Mouse (Mus musculus): Measurements from ENCODE around the gene Amhr2.

Amhr2 gene

DNA sequence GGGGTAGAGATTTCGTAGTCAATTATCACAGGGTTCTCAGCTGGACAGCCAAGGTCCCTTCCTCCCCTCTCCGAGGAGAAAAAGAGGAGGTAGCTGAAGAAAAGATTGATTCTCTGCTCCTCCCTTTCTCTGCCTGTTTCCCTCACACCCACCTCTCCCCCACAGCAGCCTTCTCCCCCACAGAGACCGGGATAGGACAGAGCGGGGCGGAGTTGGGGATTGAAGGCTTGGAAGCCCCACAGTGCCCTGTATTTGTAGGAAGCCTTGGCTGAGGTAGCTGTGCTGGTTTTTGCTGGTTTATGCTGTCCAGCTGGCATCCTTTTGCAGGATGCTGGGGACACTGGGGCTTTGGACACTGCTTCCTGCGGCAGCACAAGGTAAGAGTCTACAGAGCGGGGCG is at the start of gene Amhr2:
Gene Amhr2, plus strand, starts transcription at position 222 of the 400 bp plus-strand sequence.
- DNase-seq (ENCODE audit: low spot score): no peak

DNA sequence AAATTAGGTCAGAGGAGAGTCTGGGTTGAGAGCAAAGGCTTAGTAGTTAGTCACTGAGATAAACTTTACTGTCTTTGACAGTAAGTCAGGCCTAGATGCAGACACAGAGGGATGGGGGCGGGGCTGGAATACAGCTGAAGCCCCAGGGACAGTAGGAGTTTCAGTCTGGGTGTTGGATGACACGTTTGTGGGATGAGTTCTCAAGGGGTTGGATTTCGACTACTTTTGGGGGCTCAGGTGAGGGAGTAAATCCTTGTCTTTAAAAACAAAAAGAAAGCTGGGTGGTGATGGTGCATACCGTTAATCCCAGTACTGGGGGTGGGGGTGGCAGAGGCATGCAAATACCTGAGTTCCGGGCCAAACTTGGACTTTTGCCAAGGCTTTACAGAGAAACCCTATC is 46.5 kb upstream of the Amhr2 start:
- no peak for DNase-seq (ENCODE audit: low spot score)

DNA sequence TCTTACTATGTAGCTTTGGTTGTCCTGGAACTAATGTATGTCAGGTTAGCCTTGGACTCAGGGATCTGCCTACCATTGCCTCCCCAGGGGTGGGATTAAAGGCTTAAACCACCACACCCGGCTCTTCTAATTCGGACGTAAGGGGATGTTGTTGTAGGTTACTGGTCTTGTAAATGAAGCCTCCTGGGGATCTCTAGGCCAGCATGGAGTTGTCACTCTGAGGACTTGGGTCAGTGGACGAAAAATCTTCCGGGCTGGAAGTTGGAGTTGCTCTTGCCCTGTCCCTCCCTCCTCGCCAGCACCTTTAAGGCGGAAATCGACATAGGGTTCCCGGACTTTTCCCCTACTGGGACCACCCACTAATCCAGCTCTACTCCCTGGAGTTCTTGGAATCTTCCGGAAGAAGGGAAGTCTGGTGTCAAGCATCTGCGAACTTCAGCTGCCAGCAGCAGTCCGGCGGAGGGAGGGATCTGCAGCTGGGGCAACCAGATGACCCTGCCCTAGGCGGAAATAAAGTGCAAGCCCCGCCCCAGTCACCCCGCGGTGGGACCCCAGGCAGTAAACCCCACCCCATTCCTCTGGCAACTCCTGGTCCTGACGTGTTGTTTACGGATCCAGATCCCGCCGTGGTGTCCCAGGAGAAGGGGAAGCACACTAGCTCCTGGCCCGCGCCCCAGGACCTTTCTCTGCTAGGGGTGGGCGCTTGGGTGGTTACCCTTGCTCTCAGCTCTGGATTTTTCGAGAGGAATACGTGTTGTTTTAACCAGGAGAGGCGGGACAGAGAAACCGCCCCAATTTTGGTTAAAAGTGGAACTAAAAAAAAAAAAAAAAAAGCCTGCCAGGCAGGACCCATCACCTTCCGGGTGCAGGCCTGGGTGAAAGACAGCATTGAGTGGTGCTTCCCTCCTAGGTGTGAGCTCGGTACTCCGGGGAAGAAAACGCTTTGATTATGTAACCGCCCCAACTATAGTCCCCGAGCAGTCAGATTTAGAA is 45.6 kb upstream of the Amhr2 start:
- peak; percentile 74 for DNase-seq (ENCODE audit: low spot score)

DNA sequence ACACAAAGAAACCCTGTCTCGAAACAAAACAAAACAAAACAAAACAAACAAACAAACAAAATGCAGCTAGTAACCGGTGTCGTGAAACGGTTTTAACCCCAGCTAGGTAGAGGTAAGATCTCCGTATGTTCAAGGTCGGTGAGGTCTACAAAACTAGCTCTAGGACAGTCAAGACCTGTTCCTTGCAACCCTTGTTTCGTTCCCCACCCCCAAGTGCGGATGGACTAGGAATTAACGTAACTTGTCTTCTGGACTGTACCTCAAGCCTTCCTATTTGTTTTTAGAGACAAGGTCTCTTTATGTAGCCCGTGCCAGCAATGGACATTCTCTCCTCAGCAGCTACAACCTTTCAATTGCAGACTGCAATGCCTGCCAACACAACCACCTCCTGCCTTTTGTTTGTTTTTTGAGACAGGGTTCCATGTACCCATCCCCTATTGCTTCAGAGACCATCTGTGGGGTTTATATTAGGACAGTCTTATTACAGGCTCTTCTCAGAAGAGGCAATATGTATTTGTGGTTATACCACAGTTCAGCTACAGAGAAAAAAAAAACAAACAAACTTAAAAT is 44.6 kb upstream of the Amhr2 start:
- DNase-seq (ENCODE audit: low spot score): no peak

DNA sequence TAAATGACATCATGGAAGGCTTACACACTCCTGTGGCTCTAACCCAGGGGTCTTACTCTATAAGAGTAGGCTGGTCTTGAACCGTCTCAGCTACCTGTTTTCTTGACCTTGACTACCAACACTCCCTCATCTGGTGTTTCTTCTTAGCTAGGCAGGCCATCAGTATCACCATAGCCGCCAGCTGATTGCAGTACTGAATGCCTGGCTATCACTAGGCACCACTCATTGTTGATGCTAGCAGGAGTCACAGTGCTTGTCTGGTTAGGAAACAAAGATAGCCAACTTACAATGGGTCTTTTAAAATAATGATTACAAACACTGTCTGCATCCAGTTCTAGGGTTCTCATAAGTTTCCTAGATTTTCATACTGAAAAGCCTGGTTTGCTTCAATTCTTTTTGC is 43.9 kb upstream of the Amhr2 start:
- DNase-seq (ENCODE audit: low spot score): no peak

DNA sequence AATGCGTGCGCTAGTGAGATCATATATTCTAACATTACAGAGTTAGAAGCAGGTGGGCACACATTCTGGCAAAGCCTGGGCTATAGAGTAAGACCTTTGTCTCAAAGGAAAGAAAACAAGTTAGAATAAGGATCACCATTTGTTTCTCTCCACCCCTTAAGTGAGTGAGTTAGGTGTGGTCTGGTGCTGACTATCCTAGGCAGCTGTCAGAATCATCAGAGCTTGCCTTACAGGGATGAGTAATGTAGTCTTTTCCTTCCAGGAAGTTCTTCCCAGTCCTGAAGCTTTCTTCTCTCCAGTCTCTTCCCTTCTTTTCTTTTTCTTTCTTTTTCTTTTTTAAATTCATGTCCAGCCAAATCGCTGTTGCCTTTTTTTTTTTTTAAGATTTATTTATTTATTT is 43.0 kb upstream of the Amhr2 start:
- no peak for DNase-seq (ENCODE audit: low spot score)

DNA sequence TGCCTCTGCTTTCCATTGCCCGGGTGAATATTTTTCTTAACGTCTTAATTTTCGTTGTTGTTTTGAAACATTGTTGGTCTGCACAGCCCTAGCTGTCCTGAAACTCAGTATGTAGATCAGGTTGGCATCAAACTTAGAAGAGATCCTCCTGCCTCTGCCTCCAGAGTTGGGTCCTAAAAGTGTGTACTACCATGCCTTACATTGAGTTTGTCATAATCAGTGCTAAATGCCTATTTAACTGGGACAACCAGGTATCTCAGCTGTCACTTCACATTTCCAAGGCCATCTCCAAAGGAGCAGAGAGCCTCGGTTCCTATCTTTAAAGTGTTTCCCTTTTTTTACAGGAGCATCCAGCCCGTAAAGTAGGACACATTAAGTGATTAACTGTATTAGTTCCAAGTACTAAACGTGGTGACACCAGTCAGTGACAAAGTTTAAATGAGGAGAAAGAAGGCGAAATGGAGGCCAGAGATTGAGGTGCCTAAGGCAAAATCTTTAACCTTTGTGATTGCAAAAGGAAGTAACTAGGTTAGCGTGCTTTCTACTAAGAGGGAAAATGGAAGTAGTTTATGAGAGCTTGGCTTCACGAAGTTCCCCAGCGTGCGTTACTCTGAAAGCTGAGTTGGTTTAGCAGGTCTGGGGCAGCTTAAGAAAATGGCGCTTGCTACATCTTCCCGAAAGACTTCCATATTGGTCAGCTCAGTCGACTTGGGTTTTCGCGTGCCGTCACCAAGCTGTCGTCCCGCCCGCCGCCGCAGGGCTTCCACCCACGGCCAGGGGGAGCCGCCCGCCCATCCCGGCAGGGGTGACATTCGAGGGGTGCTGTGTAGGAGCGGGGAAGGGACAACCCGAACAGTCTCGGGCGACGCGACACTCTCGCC is 40.3 kb upstream of the Amhr2 start:
- DNase-seq (ENCODE audit: low spot score): no peak

DNA sequence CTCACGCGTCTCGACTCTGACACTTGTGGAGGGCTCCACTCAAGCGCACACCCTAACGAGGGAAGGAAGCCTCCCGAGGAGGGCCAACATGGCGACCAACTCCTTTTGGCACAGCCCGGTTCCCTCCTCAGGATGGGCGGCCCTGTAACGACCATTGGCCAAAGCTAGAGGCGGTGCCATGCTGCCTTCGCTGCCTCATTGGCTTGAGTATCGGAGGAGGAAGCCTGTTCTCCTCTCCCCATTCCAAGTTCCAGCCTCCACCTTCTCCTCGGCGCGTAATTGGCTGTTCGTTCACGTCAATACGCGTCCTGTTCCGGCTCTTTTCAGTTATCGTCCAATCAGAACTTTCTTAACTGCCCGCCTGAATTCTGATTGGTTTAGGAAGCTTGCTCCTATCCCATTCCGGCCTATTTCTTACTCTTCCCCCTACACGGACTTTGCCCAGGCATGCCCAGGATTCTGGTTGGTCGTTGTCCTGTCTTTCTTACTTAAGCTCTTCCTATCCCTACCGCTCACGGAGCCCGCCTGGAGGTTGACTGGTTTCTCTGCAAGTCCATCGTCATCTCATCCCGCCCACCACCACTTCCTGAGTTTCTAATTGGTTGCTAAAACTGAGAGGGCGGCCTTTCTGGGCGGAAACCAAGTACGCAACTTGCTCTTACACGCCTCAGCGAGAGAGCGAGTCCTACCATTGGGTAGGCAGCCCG is 39.5 kb upstream of the Amhr2 start, which contains the start of gene Sp1:
Gene Sp1, plus strand, starts transcription at position 655 of the 707 bp plus-strand sequence.
- peak; percentile 99 for DNase-seq (ENCODE audit: low spot score)

DNA sequence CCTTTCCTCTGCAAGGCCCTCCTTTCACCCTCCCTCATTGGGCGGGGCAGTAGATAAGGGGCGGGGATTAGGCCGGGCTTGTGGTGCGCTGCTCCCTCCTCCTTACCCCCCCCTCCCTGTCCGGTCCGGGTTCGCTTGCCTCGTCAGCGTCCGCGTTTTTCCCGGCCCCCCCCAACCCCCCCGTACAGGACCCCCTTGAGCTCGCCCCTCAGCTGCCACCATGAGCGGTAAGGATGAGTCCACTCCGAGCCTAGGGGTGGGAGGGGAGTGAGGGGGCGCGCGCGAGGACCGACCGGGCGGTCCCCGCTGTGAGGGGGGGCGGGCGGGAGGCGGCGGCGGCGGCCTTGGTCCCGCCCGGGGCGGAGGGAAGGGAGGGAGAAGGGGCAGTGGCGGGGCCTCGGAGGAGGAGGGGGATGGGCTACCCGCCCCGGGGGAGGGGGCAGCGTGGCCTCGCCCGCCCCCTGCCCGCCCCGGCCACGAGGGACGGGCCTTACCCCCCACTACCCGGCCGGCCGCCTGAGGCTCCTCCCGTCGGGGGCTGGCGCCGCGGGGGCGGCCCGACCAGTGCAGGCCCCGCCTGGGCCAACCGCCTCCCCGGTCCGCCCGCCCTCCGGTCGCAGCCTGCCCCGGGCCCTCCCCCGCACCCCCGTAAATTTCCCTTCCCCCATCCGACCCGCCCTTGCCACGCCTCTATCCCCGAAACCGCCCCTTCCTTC is 38.8 kb upstream of the Amhr2 start:
- peak; percentile 62 for DNase-seq (ENCODE audit: low spot score)

DNA sequence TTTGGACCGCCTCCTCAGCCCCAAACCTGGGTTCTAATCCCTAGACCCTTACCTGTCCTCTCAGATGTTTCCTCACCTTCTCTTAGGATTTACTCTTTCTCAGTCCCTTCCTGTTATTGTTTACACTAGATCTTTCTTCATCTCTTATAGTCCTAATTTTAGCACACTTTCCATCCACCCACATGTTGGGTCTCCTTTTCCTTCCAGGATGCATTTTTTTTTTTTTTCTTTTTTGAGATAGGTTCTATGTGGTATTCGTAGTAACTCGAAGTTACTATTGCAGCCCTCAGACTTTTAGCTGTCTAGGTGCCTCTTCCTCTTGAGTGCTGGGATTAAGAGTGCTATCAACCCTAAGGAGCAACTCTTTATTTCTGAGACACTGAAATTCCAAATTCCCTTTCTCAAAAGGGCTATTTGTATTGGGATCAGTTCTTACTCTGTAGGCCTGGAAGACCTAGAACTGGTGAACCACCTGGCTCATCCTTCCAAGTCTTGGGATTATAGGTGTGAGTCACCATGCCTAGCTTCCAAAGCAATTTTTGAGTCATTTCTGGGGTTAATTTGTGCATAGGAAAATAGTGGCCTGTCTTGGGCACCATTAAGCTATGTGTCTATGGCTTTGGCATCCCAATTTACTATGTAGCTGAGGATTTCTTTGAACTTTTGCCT is 38.1 kb upstream of the Amhr2 start:
- no peak for DNase-seq (ENCODE audit: low spot score)

DNA sequence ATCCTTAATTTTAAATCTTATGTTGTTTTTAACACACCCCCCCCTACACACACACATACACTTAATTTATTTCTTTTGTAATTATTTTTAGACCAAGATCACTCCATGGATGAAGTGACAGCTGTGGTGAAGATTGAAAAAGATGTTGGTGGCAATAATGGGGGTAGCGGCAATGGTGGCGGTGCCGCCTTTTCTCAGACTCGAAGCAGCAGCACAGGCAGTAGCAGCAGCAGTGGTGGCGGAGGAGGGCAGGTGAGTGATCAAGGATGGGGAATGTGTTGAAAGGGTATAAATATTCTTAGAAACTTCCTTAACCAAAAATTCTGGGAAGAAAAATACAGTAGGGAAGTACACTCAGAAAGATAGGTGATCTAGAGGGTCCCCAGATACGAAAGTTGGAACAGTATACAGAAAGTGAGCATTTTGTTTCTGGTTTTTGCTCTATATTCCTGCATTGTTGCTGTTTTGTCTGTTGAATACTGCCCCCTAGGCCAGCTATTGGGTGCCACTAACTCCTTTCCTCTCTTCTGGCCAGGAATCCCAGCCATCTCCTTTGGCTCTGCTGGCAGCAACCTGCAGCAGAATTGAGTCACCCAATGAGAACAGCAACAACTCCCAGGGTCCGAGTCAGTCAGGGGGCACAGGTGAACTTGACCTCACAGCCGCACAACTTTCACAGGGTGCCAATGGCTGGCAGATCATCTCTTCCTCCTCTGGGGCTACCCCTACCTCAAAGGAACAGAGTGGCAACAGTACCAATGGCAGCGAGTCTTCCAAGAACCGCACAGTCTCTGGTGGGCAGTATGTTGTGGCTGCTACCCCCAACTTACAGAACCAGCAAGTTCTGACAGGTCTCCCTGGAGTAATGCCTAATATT is 37.2 kb upstream of the Amhr2 start:
- no peak for DNase-seq (ENCODE audit: low spot score)

DNA sequence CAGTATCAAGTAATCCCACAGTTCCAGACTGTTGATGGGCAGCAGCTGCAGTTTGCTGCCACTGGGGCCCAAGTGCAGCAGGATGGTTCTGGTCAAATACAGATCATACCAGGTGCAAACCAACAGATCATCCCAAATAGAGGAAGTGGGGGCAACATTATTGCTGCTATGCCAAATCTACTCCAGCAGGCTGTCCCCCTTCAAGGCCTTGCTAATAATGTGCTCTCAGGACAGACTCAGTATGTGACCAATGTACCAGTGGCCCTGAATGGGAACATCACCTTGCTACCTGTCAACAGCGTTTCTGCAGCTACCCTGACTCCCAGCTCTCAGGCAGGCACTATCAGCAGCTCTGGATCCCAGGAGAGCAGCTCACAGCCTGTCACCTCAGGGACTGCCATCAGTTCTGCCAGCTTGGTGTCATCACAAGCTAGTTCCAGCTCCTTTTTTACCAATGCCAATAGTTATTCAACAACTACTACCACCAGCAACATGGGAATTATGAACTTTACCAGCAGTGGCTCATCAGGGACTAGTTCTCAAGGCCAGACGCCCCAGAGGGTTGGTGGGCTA is 36.5 kb upstream of the Amhr2 start:
- DNase-seq (ENCODE audit: low spot score): no peak

DNA sequence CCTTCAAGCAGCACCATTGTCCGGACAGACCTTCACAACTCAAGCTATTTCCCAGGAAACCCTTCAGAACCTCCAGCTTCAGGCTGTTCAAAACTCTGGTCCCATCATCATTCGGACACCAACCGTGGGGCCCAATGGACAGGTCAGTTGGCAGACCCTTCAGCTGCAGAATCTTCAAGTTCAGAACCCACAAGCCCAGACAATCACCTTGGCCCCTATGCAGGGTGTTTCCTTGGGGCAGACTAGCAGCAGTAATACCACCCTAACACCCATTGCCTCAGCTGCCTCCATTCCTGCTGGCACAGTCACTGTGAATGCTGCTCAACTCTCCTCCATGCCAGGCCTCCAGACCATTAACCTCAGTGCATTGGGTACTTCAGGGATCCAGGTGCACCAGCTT is 35.9 kb upstream of the Amhr2 start:
- no peak for DNase-seq (ENCODE audit: low spot score)

DNA sequence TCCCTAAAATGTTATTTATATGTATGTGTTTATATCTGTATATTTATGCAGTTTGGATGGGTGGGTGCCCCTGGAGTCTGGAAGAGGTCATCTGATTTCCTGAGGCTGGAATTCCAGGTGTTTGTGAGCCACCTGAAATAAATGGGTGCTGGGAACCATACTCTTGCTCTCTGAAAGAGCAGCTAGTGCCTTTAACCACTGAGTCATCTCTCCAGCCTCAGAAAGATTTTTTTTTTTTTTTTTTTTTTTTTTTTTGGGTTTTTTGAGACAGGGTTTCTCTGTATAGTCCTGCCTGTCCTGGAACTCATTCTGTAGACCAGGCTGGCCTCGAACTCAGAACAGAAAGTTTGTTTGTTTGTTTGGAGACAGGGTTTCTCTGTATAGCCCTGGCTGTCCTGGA is 34.1 kb upstream of the Amhr2 start:
- DNase-seq (ENCODE audit: low spot score): no peak

DNA sequence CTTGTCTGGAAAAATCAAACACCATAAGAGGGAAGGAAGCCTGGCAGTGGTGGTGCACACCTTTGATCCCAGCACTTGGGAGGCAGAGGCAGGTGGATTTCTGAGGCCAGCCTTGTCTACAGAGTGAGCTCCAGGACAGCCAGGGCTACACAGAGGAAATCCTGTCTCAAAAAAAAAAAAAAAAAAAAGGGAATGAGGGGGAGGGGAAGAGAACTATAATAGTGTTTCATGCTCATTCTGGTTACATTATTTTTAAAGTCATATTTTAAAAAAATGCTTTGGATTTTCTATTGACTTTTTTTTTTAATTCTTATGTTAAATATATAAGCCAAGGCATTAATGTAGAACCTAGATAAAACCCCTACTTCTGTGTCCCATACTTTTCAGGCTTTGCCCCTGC is 31.5 kb upstream of the Amhr2 start:
- no peak for DNase-seq (ENCODE audit: low spot score)

DNA sequence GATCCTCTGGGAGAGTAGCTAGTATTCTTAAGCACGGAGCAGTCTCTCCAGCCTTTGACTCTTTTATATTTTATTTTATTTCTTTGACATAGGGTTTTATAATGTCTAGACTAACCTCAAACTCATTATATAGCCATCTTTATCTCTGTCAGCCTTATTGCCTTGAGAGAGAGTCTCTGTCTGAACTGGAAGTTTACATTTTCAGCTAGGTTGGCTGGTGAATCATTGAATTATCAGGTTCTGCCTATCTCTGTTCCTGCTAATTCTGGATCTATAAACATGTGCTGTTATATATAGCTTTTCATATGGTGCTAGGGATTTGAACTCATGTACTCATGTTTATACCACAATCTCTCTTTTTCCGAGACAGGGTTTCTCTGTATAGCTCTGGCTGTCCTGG is 27.6 kb upstream of the Amhr2 start:
- no peak for DNase-seq (ENCODE audit: low spot score)

DNA sequence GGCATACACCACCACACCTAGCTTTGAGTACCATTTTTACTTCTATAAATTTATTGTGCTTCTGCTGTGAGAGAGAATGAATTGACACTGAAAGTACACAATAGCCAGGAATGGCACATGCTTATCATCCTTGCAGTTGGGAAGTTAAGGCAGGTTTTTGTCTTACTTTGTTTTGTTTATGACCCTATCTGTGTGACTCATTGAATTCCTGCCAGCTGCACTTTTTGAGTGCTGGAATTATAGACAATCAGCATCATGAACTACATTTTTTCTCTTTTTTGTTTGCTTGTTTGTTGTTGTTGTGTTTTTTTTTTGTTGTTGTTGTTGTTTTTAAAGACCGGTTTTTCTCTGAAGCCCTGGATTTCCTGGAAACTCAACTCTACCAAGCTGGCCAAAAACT is 24.2 kb upstream of the Amhr2 start:
- DNase-seq (ENCODE audit: low spot score): no peak

DNA sequence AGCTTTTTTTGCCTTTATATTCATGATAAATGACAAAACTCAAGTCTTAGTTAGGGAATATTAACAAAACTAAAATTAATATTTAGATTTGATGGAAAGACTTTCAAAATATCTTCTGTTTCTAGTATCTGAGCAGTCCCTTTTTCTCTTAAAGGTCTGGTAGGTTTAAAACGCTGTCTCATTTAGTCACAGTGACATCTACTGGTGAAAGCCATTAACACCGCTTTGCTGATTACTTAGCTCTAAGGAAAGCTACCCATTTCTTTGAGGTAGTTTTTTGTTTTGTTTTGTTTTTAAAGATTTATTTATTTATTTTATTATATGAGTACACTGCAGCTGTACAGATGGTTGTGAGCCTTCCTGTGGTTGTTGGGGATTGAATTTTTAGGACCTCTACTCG is 23.7 kb upstream of the Amhr2 start:
- DNase-seq (ENCODE audit: low spot score): peak; percentile 86

DNA sequence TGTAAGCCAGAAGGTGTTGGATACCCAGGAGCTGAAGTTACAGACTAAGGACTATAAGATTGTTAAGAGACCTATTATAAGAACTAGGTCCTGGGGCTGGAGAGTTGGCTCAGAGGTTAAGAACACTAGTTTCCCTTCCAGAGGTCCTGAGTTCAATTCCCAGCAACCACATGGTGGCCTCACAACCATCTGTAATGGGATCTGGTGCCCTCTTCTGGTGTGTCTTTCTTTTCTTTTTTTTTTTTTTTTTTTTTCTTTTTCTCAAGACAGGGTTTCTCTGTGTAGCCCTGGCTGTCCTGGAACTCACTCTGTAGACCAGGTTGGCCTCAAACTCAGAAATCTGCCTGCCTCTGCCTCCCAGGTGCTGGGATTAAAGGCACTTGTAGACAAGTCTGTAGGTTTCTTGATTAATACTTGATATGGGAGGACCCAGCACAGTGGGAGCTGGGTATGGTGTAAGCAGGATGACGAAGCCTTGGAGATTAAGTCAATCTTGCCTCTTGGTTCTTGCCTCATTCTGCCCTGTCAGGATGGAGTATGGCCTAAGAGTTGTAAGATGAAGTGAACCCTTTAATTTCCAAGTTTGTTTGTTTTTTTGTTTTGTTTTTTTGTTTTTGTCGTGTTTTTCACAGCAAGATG is 21.4 kb upstream of the Amhr2 start:
- no peak for DNase-seq (ENCODE audit: low spot score)

Data from retina, embryonic 14.5 days (tissue).